Mouse (Mus musculus) erythroblast, adult 5-6 weeks (primary cell): Measurements from ENCODE around the gene Tsga10. TPM values are rescaled to one million over a fixed set of nuclear protein-coding genes. Genes with fewer than 3 reads are reported as not detected.
A peak's percentile ranks its signal among the peaks of the same experiment; 100 is the strongest.

Experiments
- ATAC-seq: replicated peaks from 2 replicates; pipeline ENCODE4 v1.8.0; 2016; ENCODE audit warnings: moderate number of reproducible peaks, mild to moderate bottlenecking, moderate TSS enrichment, inconsistent platforms; ENCODE audit not compliant: poor library complexity, low FRiP score, severe bottlenecking
- total RNA-seq, 2 experiments: library from RNA; stranded (forward) in 1 of 2; stranded (reverse) in 1 of 2; fragments of 150-400 nt in 1 of 2; fragments of 200-764, 138-1000 nt in 1 of 2; gene quantifications; 2 replicates each; pipeline versions ENCODE4 v1.2.3 to v1.2.4; 2015 to 2017; ENCODE audit warnings: low replicate concordance in 2 of 2

Tsga10 gene
- 1.3 and 2.5 TPM in 2 replicates for total RNA-seq (2015; ENCODE audit: low replicate concordance)
- total RNA-seq (2017; ENCODE audit: low replicate concordance) = 2.9 and 5.2 TPM in 2 replicates

DNA sequence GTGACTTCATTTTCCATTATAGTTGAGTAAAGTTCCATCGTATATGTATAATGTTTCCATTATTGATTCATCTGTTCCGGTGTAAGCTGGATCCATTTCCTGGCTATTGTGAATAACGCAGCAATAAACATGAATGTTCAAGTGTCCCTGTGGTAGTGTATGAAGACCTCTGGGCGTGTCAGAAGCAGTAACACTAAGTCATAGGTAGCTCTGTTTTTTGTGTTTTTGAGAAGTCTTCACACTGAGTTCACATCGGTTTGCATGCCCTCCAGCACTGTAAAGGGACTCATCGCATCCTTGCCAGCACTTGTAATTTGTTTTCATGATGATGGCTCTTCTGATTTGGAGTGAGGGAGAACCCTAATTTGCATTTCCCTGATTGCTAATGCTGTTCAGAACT is at the start of gene Tsga10:
Gene Tsga10, minus strand, starts transcription at position 144 of the 400 bp plus-strand sequence.
- ATAC-seq = no peak

DNA sequence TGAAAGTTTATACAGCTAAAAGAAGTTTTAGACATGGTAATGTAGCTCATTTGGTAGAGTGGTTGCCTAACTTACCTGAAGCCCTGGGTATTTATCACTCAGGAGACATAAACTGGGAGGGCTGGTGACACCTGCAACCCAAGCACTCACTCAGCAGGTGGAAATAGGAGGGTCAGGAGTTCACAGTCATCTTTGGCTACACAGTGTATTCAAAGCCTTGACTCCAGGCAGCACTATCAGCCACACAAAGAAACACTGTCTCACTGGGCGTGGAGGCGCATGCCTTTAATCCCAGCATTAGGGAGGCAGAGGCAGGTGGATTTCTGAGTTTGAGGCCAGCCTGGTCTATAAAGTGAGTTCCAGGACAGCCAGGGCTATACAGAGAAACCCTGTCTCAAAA is 46.5 kb upstream of the Tsga10 start:
- no peak for ATAC-seq

DNA sequence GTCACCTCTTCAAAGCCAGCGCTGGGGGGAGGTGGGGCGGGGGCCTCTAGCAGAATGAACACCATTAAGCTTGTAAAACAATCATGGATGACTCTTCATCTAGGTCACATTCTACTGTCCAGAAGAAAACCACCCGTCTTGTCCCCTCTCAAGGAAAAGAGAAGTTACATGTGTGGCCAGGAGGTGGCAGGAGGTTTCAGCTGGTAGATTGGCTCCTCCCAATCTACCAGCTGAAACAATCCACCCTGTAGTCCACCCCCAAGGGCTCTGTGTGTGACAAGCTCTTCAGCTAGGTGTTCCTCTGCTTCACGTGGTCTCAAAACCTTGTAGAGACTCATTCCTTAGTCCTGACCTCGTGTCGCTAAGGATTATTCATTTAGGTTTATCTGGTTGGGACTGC is 36.9 kb upstream of the Tsga10 start:
- no peak for ATAC-seq

DNA sequence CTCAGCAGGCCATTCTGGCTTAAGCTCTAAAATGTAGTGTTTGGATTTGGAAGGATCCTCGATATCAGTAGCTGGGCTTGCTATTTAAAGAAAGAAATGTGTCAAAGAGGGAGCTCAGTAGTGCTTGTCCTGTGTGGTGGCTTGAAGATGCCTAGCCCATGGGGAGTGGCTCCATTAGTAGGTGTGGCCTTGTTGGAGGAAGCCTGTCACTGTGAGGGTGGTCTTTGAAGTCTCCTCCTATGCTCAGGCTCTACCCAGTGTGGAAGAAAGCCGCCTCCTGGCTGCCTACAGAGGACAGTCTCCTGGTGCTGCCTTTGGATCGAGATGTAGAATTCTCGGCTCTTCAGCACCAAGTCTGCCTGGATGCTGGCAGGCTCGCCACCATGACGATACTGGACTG is 34.1 kb upstream of the Tsga10 start:
- no peak for ATAC-seq

DNA sequence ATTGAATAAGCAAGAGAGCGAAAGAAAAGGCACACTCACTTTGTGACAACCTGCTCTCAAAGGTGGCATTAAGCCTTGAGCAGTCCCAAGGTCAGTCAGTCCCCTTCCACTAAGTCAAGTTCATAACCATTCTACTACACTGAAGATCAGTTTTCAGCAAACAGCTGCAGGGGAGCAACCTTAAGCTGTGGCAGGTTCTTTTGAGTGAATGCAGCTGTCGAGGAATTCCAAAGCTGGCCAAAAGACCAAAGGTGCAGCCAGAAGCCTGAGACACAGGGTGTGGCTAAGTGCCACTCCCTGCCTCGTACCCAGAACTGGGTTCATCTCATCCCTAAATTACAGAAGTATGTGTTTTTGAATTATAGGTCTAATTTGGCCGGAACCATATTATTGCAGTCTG is 33.6 kb upstream of the Tsga10 start:
- no peak for ATAC-seq

DNA sequence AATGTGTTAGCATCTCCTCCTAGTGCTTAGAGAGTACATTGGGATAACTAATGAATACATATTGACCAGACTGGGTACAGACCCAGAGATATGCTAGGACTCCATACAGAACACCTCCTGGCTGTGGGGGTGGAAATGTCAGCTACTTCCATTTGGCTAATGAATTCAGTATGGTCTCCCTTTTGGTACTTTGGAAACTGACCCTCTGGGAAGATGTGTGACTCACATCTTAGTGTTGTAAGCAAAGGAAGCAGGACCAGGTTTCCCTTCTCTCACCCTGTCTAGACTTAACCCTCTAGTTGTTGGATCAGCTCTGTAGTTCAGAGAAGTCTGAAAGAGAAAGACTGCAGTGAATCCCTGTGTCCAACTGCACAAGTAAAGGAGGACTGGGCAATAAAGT is 28.4 kb upstream of the Tsga10 start:
- no peak for ATAC-seq

DNA sequence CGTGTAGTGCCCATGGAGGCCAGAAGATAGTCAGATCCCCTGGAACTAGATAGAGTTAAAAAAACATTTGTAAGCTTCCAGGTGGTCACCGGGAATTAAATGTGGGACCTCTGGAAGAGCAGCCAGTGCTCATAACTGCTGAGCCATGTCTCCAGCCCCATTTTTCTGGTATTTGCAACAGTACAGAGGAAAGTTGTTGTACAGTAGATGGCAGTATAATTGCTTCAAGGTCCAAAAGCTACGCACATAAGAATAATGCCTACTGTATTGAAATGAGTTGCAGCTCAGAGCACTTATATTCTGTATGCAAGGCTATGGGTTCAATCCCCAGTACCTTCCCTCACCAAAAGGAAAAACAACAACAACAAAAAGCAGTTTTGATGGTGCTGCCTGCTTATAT is 25.2 kb upstream of the Tsga10 start:
- ATAC-seq = no peak

DNA sequence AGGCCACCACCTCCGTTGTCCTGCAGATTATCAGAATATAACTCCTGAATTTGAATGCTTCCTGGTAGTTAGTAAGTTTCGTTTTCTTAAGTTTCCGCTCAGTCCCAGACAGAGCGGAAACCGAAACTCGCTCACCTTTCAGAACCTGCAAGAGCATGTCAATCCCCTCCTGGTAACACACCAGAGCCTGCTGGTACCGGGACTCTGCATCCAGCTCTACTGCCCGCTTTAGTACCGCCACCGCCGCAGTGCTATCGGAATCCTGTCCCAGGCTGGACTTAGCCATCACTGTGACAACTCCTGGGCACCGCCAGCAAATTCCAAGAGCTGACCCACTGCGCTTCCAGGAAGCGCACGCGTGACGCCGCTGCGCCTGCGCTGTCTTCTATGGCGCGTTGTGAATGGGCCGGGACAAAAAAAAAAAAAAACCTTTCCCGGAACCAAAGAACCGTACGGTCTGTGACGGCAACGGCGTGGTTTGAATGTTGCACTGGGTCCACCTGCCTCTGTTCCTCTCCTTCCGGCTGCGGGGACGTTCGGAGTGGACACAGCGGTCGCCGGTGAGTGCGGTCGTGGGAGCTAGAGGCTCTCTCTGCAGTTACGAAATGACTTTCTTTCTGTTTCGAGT is 23.9 kb upstream of the Tsga10 start, which contains the start of the genes Mitd1 and Mrpl30:
Gene Mitd1, minus strand, starts transcription at position 387 of the 628 bp plus-strand sequence.
Gene Mrpl30, plus strand, starts transcription at position 453 of the 628 bp plus-strand sequence.
- ATAC-seq = peak; percentile 89

DNA sequence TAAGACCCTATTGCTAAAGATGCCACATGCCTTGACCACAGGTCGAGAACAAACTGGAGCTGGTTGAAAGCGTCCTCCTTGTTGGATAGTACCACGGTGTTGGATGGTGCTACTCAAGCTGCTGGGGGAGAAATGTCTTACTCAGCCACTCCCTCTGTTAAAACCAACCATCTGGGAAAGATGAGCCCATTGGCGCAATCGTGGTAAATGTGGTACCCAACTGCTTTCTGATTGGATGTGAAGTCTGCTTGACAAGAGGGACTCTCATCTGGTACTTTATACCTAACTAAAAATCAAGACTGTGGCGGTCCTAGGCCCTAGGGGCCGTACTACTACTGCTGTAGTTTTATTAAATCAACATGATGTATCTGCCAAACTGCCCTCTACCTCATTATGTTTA is 23.0 kb upstream of the Tsga10 start:
- no peak for ATAC-seq

DNA sequence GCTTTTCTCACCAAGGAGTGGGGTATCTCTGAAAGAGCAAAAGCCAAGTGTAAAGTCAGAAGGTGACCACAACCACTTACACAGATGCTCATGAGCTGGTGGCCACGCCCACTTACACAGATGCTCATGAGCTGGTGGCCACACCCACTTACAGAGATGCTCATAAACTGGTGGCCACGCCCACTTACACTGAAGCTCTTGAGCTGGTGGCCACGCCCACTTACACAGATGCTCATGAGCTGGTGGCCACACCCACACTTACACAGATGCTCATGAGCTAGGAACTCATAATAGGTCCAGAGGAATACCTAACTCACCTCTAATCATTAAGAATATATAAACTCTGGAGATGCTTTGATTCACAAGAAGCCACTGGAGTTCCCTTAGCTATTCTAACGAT is 18.2 kb upstream of the Tsga10 start:
- ATAC-seq = peak; percentile 96

DNA sequence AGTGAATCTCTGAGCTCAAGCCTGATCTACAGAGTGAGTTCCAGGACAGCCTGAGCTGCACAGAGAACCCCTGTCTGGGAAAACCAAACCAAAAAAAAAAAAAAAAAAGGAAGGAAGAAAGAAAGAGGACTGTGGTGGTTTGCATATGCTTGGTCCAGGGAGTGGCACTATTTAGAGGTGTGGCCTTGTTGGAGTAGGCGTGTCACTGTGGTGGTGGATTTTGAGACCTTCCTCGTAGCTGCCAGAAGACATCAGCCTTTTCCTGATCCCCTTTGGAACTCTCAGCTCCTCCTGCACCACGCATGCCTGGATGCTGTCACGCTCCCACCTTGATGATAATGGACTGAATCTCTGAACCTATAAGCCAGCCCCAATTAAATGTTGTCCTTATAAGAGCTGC is 17.2 kb upstream of the Tsga10 start:
- ATAC-seq = no peak

DNA sequence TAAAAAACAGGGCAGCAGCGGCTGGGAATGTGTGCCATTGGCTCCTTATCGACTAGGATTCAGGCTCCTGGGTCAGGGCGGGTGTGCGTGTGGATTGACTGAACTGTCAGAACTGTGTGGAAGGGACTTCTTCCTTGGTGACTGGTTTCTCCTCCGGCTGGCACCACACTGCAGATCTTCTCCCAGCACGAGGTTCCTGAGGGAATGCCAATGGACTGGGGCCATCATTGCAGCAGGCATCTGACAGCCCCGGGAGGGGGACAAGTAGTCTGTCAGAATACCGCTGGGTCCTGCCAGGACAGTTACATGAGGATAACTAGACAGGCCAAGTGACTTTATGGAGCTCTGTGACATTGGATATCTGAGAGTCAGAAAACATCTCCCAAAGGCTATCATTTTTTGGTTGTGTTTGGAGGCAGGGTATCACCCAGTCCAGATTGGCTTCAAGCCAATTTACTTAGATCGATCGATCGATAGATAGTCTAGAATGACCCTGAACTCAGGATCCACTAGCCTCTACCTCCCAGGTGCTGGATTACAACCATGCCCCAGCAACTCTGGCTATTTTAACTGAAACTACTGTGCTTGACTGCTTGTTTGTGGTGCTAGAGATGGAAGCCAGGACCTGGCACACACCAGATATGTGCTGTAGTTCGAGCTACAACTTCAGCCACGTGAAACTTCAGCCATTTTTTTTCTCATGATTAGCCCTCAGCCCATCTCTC is 11.7 kb upstream of the Tsga10 start:
- ATAC-seq = 0 out of 2 replicates have a peak, but pooled peaks have one; percentile 18

DNA sequence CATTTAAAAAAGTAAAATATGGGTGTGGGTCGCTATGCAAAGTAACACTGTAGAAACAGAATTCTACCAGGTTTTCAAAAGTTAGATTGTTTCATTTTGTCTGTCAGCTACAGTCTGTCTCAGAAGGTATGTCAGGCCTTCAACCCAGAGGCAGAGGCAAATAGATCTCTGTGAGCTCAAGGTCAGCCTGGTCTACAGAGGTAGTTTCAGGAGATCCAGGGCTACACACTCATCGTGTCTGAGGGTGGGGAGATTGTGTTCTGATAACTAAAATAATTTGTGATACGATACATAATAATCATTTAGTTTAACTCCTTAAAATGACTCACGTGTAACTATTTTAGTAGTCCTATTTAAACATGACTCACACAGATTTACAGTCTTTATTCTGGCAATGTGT is 6.9 kb upstream of the Tsga10 start:
- ATAC-seq = no peak

DNA sequence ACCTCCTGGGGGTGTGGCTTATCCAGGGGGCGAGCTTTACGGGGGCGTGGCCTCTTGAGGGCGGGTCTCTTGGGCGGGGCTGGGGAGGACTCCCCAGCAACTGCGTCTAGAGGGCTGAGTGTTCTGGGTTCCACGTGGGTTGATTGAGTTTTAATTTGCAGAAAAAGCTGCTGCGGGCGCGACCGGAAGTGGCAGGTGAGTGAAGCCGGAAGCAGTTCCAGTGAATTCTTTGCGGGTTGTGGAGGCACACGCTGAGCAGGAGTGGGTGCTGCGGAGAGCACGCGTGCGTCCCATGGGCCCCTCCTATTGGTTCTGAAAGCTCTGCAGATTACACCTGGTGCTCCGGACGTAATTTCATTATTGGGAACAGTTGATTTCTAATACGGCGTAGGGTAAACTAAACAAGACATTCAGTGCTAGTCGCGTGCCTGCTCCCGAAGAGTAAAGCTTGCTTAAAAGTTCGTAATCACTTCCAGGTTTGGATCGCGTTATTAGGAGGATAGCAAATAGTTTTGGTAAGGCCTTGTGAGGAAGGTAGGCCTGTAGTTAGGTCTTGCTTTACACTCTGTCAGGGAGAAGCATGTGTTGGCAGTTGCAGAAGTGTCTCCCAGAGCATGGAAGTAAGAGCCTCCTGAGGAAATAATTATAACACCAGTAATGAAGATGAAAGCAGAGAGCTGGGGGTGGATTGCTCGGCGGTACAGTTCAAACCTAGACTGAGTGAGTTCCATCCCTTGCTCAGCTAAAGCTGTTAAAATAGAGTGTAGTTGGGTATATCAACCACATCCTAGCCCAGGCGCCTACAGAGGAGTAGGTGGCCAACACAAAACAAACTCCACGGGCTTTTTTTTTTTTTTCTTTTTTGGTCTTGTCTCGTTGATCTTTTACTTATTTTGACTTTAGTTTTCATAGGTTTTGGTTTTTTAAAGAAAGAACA is 6.2 kb upstream of the Tsga10 start:
- ATAC-seq = peak; percentile 89

DNA sequence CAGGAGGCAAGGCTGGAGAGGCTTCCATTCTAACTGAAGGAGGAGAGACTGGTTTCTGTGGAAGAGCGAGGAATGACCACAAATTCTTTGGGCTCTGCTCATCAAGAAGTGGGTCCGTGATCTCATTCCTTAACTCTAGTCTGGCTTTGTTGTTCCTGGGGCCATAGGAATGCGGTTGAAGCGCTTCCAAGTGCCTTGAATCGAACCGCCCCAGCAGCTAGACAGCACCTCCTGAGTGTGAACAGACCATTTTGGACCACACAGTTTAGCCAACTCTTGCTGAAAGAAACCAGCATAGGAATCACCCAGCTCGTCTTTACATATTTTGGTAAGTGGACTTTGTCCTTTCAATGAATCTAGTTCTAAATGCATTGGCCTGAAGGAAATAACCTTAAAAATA is 5.5 kb upstream of the Tsga10 start, which contains the start of gene Lipt1:
Gene Lipt1, plus strand, starts transcription at position 35 of the 400 bp plus-strand sequence.
- ATAC-seq = 0 out of 2 replicates have a peak, but pooled peaks have one; percentile 25

DNA sequence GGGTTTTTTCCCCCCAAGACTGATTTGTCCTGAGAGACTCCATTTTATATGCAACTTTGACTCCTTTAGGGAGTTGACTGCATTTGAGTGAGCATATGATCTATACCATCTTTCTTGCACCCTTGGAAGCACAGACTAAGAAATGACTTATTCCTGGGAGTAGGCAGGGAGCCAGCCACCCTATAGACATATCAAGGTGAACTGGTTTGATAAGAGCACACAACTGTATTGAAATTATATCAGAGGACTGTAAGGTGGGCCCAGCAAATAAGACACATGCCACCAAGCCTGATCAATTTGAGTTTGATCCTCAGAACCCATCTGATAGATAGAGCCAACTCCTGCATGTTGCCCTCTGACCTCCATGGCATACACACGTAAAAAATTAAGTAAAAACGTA is 3.1 kb upstream of the Tsga10 start:
- ATAC-seq = no peak

DNA sequence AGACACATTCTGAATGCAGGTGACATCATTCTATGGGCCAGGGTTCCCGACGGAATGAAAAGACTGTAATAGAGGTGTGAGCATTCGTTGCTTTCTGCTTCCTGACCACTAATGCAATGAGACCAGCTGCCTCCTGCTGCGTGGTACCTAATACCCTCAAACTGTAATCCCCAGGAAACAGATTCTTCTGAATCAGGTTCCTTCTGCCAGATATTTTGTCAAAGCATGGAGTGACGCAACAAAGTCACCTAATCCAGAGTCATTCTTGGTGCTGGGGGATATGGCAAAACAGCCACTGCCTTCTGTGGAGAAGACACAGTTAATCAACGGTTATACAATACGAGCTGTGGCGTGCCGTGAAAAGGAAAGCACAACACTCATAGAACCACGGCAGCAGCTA is 2.4 kb upstream of the Tsga10 start:
- no peak for ATAC-seq

DNA sequence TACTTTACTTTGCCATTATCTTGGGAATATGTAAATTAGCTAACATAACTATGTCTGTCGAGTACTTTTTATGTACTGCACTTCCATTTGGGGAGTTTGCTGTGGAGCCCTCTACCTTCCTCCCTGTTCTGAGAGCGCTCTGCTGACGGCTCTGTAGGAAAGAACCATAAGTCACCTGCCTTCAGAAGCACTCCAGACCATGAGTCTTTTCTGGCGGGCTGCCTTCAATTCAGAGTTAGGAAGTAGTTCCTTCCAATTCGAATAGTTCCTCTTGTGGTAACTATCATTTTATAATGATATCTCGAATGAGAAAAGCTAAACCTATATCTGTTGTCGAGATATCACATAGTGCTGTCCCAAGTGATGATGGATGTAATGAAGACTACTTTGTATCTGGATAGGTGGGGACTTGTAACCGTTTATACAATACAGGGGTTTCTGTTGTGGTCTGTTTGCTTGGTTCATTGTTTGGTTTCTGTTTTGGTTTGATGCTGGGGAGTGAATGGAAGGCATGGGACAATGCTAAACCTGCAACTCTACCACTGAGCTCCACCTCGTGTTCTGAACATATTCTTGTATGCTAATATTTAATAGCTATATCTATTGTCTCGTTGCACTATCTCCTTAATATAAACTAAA is 1.6 kb upstream of the Tsga10 start:
- no peak for ATAC-seq

DNA sequence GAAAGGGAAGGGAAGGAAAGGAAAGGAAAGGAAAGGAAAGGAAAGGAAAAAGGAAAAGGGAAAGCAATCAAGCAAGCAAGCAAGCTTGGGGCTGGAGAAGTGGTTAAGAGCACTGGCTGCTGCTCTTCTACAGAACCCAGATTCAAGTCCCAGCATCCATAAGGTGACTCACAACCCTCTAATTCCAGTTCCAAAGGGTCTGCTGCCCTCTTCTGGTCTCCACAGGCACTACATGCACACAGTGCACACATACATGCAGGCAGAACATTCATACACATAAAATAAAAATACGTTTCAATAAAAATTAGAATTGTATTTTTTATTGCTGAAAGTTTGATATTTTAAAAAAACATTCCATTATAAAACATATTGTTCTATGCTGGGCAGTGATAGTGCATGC is 827 bp upstream of the Tsga10 start:
- ATAC-seq = no peak
